Mouse (Mus musculus) MEL-GATA-1-ER (cell line): ENCODE data around the gene Ptprj.
"Not testable (repeated sequence)": the region's sequence is repeated elsewhere in the genome, so short reads cannot be mapped to it uniquely, and the experiment has no call there.

Experiments used
- DNase-seq: peaks from one replicate; pipeline ENCODE4 v3.0.0-alpha.2; 2012; ENCODE audit warnings: low read depth; ENCODE audit errors: extremely low read depth

Gene Ptprj

GRCm38 (mm10) chr2:90486226-90486755 lies 94.2 kb downstream of the Ptprj start:
- DNase-seq, result no peak

GRCm38 (mm10) chr2:90481505-90481904 lies 98.9 kb downstream of the Ptprj start:
- no peak for DNase-seq

GRCm38 (mm10) chr2:90480747-90481308 lies 99.6 kb downstream of the Ptprj start:
- no peak for DNase-seq

- no peak for DNase-seq
Observed at GRCm38 (mm10) chr2:90478531-90478930, 101.9 kb downstream of the Ptprj start.

GRCm38 (mm10) chr2:90477617-90478016 lies 102.8 kb downstream of the Ptprj start:
- DNase-seq, result no peak

GRCm38 (mm10) chr2:90476792-90477191 lies 103.7 kb downstream of the Ptprj start:
- no peak for DNase-seq

GRCm38 (mm10) chr2:90476319-90476718 lies 104.1 kb downstream of the Ptprj start:
- DNase-seq, result no peak

GRCm38 (mm10) chr2:90474593-90475405 lies 105.6 kb downstream of the Ptprj start:
- peak; percentile 92 for DNase-seq

GRCm38 (mm10) chr2:90472701-90473100 lies 107.7 kb downstream of the Ptprj start:
- no peak for DNase-seq

- DNase-seq, result no peak
Observed at GRCm38 (mm10) chr2:90470122-90470521, 110.3 kb downstream of the Ptprj start.

- DNase-seq, result no peak
Observed at GRCm38 (mm10) chr2:90466480-90466879, 114.0 kb downstream of the Ptprj start.

- DNase-seq, result no peak
Observed at GRCm38 (mm10) chr2:90463735-90464134, 116.7 kb downstream of the Ptprj start.

- no peak for DNase-seq
Observed at GRCm38 (mm10) chr2:90462252-90462651, 118.2 kb downstream of the Ptprj start.

- DNase-seq, result no peak
Observed at GRCm38 (mm10) chr2:90457946-90458345, 122.5 kb downstream of the Ptprj start.

- DNase-seq, result no peak
Observed at GRCm38 (mm10) chr2:90452380-90452779, 128.1 kb downstream of the Ptprj start.

- DNase-seq, result no peak
Observed at GRCm38 (mm10) chr2:90448967-90449740, 131.3 kb downstream of the Ptprj start.

- DNase-seq, result no peak
Observed at GRCm38 (mm10) chr2:90443811-90444210, 136.6 kb downstream of the Ptprj start.

GRCm38 (mm10) chr2:90441811-90442210 lies 138.6 kb downstream of the Ptprj start:
- DNase-seq, result not testable (repeated sequence)

GRCm38 (mm10) chr2:90440169-90440568 lies 140.3 kb downstream of the Ptprj start:
- not testable (repeated sequence) for DNase-seq

- DNase-seq, result not testable (repeated sequence)
Observed at GRCm38 (mm10) chr2:90437453-90437852, 143.0 kb downstream of the Ptprj start.

- not testable (repeated sequence) for DNase-seq
Observed at GRCm38 (mm10) chr2:90429782-90430181, 150.7 kb downstream of the Ptprj start.
